Mouse (Mus musculus) heart, adult 2 months (tissue): Measurements from ENCODE around the gene Spata48. TPM values are rescaled to one million over a fixed set of nuclear protein-coding genes. Genes with fewer than 3 reads are reported as not detected.

Source experiments
- DNase-seq, 2 experiments: peaks; one replicate each; pipeline ENCODE4 v3.0.0; 2021
- H3K27ac ChIP-seq: fragments of 200-600 bp; 2 replicates; pipeline ENCODE4 v1.8.1; 2022
- H3K27me3 ChIP-seq: fragments of 200-500 bp; 2 replicates; pipeline ENCODE4 v1.6.1; 2012; ENCODE audit warnings: mild to moderate bottlenecking, low read length, inconsistent platforms, mixed read lengths; ENCODE audit not compliant: control insufficient read depth, insufficient read depth
- H3K36me3 ChIP-seq: fragments of 200-500 bp; 2 replicates; pipeline ENCODE4 v1.6.1; 2012; ENCODE audit warnings: low read length, inconsistent platforms; ENCODE audit not compliant: control insufficient read depth, insufficient read depth
- H3K4me1 ChIP-seq: fragments of 200-500 bp; 2 replicates; pipeline ENCODE4 v1.6.1; 2011; ENCODE audit warnings: low read length; ENCODE audit not compliant: control insufficient read depth, insufficient read depth
- H3K4me3 ChIP-seq: fragments of 200-600 bp; 2 replicates; pipeline ENCODE4 v1.8.1; 2022
- H3K79me2 ChIP-seq: fragments of 200-500 bp; replicated peaks from 2 replicates; pipeline ENCODE4 v1.6.1; 2012; ENCODE audit warnings: mild to moderate bottlenecking, inconsistent platforms, low read length, moderate library complexity, mixed read lengths; ENCODE audit not compliant: control insufficient read depth, insufficient read depth
- H3K9ac ChIP-seq: fragments of 200-500 bp; 2 replicates; pipeline ENCODE4 v1.6.1; 2012; ENCODE audit warnings: low read depth, mild to moderate bottlenecking, control low read depth, inconsistent platforms, low read length, mixed read lengths
- CTCF ChIP-seq: fragments of 200-600 bp; IDR thresholded peaks from 2 replicates; pipeline ENCODE4 v1.8.1; 2022; ENCODE audit warnings: antibody characterized with exemption, mild to moderate bottlenecking, moderate library complexity
- EP300 ChIP-seq: fragments of 200-500 bp; IDR thresholded peaks from 2 replicates; pipeline ENCODE4 v1.6.1; 2011; ENCODE audit warnings: low read depth, low read length, control low read depth; ENCODE audit not compliant: insufficient read depth
- POLR2A ChIP-seq: fragments of 200-500 bp; IDR thresholded peaks from 2 replicates; pipeline ENCODE4 v1.6.1; 2011; ENCODE audit warnings: mild to moderate bottlenecking, low read depth, low read length, control low read depth; ENCODE audit not compliant: insufficient read depth
- WGBS: fragments of 180-500 bp; shearing (Covaris S2); methylation state at CpG from one replicate; pipeline ENCODE4 v1.1.7; 2018; 5-methylcytosine and 5-hydroxymethylcytosine counted together
- intact Hi-C: fragments of 180-260 bp; cut with DNase I; formaldehyde crosslinking; loops from one replicate; pipeline ENCODE4 v1.15.1; 2025
- long read RNA-seq: library from polyadenylated mRNA; stranded (forward); transcript quantifications from one replicate; pipeline ENCODE4 v2.0.0, GENCODE M21; 2021
- polyA plus RNA-seq: library from polyadenylated mRNA; depleted of rRNA; stranded (reverse); fragments of >200 nt; gene quantifications from 2 replicates; pipeline ENCODE4 v1.2.3, GENCODE M21; 2012; rRNA removed
- total RNA-seq, 2 experiments: library from RNA; stranded (reverse); gene quantifications; 2 replicates each; pipeline ENCODE4 v1.2.3; 2021

Spata48 gene
- total RNA-seq (1 to 10 TPM in 1 of 2 experiments, under 1 TPM in 1; 0.59 to 1.0 TPM), polyA plus RNA-seq (0.20 and 1.1 TPM in 2 replicates)
- long read RNA-seq, partial matches to known transcripts = 0 of 2 reads
- long read RNA-seq, other reads (novel, unspliced or antisense) = 2 of 2 reads

DNA sequence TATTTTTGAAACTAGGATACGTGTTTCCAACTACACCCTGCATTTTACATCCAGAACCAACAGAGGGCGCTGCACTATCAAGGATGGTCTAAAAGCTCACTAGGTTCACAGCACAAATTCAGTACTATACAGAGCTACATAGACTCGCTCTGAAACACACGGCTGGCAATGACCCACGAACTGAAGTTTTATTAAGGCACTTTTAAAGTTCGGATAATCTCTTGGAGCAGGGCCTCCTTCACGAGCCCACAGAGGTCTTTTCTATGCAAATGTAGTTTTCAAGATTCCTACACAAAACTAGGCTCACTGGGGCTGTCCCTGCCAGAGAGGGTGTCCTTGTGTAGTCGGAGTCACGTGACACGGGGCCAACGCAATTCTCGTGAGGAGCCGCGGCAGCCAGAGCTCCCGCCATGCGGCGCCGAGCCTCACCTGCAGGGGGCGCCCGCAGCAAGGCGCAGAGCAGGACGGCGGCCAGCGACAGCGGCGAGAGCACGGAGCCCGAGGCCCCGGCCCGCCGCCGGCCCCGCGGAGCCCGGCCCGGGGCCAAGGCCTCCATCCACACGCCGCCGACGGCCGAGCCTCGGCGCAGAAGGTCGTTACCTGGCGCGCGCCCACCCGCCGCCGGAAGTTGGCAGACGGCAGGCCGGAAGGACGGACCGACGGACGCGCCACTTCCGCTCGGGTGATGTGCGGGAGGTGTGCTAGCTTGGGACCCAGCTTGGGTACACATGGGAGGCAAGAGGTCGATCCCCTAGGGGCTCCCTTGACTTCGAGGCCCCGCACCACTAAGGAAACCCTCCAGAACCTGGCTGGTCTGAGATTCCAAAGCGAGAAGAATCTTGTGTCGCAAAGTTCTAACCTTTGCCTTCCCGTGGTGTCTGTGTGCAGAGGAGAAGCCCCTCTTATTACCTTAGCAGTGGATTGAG lies at the start of gene Spata48, which contains the start of gene Zpbp:
Gene Spata48 (plus strand): TSS at position 460 of the 926 bp plus-strand sequence.
Gene Zpbp (minus strand): TSS at position 774 of the 926 bp plus-strand sequence.
- Histone ChIP-seq H3K4me1 (no peaks in the 10 kb centered on the region), H3K27me3 (no peaks in the 10 kb centered on the region), H3K79me2 (no peaks in the 10 kb centered on the region), H3K9ac (peak within 1 kb of the TSS; percentile 68), H3K27ac (peak within 1 kb of the TSS; percentile 58), H3K36me3 (no peaks in the 10 kb centered on the region), H3K4me3 (peak within 1 kb of the TSS; percentile 46)
- 3% methylated on average over 66 of the region's 66 CpGs for WGBS
- intact Hi-C loops = loop anchor here (1.0 to 10.0 kb wide), 2 partner anchors 326 to 513 kb away; no protein-coding TSS in a partner anchor
- TF ChIP-seq EP300 (0 out of 2 replicates have a peak, but pooled peaks have one; percentile 6), POLR2A (peak; percentile 34; the same call in 1 of the 2 replicates), CTCF (peak; percentile 70)
- peak; percentile 88 to 92 for DNase-seq

DNA sequence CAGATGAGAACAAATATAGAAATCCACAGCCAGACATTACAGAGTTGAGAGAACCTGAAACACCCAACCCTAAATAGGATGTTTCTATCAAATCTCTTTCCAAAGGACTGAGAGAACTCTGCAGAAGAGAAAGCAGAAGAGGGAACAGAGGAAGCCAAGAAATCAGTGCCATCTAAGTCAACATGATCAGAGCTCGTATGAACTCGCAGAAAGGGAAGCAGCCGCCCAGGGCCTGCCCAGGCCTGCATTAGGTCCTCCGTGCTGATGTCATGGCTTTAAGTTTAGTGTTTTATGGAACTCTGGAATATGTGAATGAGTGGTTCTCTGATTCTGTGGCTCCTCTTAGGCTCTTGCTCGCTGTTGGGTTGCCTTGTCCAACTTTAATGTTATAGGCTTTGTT lies 47.7 kb upstream of the Spata48 start:
- Histone ChIP-seq H3K9ac (no peak overlapping the region), H3K4me1 (no peaks in the 10 kb centered on the region), H3K4me3 (no peak overlapping the region), H3K36me3 (no peaks in the 10 kb centered on the region), H3K27ac (no peak overlapping the region), H3K27me3 (no peaks in the 10 kb centered on the region), H3K79me2 (no peaks in the 10 kb centered on the region)
- no peak for TF ChIP-seq CTCF
- TF ChIP-seq POLR2A = no peak
- TF ChIP-seq EP300 = no peak
- intact Hi-C loops = no loop called here
- no peak for DNase-seq
- 73% methylated on average over 5 of the region's 5 CpGs for WGBS

DNA sequence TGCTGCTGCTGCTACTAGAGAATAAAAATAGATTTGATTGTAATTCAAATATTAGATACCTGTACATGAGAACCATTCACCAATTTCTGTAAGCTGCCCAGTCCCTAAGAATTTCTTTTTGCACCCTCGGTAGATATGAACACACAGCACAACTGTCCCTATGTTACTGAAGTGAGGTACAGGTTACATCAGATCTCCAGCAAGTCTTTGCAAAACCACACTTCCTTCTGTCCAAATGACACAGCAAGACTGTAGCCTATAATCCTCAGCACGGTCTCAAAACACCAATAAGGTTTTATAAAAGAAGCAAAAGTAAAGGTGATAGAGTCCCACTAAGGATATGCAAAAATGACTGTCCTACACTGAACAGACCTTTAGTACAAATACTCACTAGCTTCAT lies 44.5 kb upstream of the Spata48 start:
- H3K4me1 ChIP-seq = no peaks in the 10 kb centered on the region
- H3K4me3 ChIP-seq = no peak overlapping the region
- H3K36me3 ChIP-seq = no peaks in the 10 kb centered on the region
- intact Hi-C loops = no loop called here
- TF ChIP-seq CTCF (no peak), POLR2A (no peak), EP300 (no peak)
- WGBS = 67% methylated on average over 2 of the region's 2 CpGs
- DNase-seq = no peak
- no peak overlapping the region for H3K27ac ChIP-seq
- no peaks in the 10 kb centered on the region for H3K79me2 ChIP-seq
- no peaks in the 10 kb centered on the region for H3K27me3 ChIP-seq
- H3K9ac ChIP-seq = no peak overlapping the region

DNA sequence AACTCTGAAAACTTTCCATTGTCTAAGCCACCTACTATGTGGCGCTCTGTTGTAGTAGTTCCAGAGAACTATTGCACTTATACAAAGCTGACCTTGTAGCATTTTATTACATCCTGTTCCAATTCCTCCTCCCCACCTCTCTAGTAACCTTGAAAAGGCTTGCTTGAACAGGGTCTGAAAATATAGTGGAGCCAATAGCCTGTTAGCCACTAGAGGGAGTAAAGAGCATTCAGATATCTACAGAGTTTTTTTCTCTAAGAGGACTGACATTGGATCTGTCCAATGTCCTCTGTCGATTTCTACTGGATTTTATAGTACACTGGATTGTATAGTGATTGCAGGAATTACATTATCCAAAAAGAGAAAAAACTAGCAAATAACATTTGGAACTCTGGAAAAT lies 6.9 kb upstream of the Spata48 start:
- Histone ChIP-seq H3K4me3 (no peak overlapping the region), H3K27ac (no peak overlapping the region), H3K4me1 (no peaks in the 10 kb centered on the region), H3K36me3 (no peaks in the 10 kb centered on the region), H3K9ac (no peak overlapping the region), H3K79me2 (no peaks in the 10 kb centered on the region), H3K27me3 (no peaks in the 10 kb centered on the region)
- no peak for DNase-seq
- intact Hi-C loops = no loop called here
- no peak for TF ChIP-seq POLR2A
- peak; percentile 63 for TF ChIP-seq CTCF
- 30% methylated on average over 2 of the region's 2 CpGs for WGBS

DNA sequence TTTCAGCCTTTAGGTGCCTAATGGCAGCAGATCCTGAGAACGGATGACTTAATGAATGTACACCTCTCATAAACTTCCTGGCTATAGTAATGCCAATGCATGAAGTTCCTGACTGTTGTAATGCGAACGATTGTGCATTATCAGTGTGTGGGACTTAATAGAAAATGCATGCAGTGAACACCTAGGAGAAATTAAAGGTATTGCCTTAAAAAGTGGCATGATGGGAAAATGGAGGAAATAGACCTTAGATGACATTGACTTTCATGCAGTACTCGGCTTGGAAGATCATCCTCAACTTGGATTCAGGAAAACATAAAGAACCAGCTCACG lies 632 bp downstream of the Spata48 start:
- no peaks in the 10 kb centered on the region for H3K27me3 ChIP-seq
- no peak overlapping the region for H3K9ac ChIP-seq
- H3K4me3 ChIP-seq = peak overlapping the region; percentile 46
- H3K79me2 ChIP-seq = no peaks in the 10 kb centered on the region
- no peak for DNase-seq
- no peak for TF ChIP-seq EP300
- TF ChIP-seq CTCF = no peak
- no peak for TF ChIP-seq POLR2A
- intact Hi-C loops = loop anchor here (10.0 kb wide), 1 partner anchor 512 kb away; no protein-coding TSS in a partner anchor
- 75% methylated on average over 5 of the region's 5 CpGs for WGBS
- H3K4me1 ChIP-seq = no peaks in the 10 kb centered on the region
- no peaks in the 10 kb centered on the region for H3K36me3 ChIP-seq
- H3K27ac ChIP-seq = no peak overlapping the region; the same call in 1 of the 2 replicates

DNA sequence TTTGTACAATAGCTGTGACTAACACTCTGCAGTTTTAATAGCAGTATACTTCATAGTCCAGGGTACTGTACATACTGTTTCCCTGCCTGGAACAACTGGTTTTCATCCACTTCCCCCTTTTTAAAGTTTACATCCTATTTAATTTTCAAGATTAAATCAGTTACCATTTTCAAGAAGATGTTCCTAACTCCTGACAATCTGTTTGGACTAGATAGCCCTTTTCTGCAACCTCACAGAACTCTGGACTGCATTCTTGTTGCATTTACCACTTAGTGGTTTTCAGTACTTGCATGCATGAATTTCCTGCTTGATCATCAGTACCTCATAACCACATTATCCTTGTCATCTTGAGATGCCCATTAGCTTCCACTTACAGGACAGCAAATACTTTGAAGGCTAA lies 7.0 kb downstream of the Spata48 start:
- DNase-seq = no peak
- Histone ChIP-seq H3K27me3 (no peaks in the 10 kb centered on the region), H3K4me3 (no peak overlapping the region), H3K36me3 (no peaks in the 10 kb centered on the region), H3K27ac (no peak overlapping the region), H3K4me1 (no peaks in the 10 kb centered on the region), H3K79me2 (no peaks in the 10 kb centered on the region), H3K9ac (no peak overlapping the region)
- intact Hi-C loops = loop anchor here (10.0 kb wide), 1 partner anchor 506 kb away; no protein-coding TSS in a partner anchor
- TF ChIP-seq POLR2A (no peak), CTCF (no peak), EP300 (no peak)
